Mouse (Mus musculus) gonadal fat pad, adult 2 months (tissue): Measurements from ENCODE around the gene Slc22a16. TPM values are rescaled to one million over a fixed set of nuclear protein-coding genes. Genes with fewer than 3 reads are reported as not detected.

Source experiments
- DNase-seq: peaks from one replicate; pipeline ENCODE4 v3.0.0-alpha.2; 2012; ENCODE audit warnings: low read depth
- polyA plus RNA-seq: library from polyadenylated mRNA; depleted of rRNA; stranded (reverse); fragments of >200 nt; gene quantifications from 2 replicates; pipeline ENCODE4 v1.2.3, GENCODE M21; 2012

Gene Slc22a16
- polyA plus RNA-seq, 1 experiment: 0.23 TPM

GRCm38 (mm10) chr10:40604706-40605394, 34.7 kb downstream of the Slc22a16 start:
- DNase-seq: no peak

GRCm38 (mm10) chr10:40617973-40618372, 47.8 kb downstream of the Slc22a16 start:
- DNase-seq: no peak

GRCm38 (mm10) chr10:40619760-40620159, 49.6 kb downstream of the Slc22a16 start:
- DNase-seq: no peak

DNA sequence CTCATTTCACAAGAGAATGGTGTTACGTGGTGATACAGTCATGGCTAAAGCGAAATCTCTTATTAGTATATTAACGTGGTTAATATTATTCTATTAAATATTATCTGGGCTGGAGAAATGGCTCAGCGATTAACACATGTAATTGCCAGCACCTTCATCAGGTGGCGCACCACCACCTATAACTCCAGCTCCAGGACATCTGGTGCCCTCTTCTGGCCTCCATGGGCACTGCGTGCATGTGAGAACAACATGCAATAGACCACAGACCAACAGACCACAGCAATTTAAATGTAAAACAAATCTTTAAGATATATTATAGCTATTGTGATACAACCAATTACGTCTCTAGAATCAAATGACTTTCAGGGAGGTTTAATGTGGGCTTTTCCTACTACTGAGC, 59.0 kb downstream of the Slc22a16 start:
- DNase-seq: no peak

DNA sequence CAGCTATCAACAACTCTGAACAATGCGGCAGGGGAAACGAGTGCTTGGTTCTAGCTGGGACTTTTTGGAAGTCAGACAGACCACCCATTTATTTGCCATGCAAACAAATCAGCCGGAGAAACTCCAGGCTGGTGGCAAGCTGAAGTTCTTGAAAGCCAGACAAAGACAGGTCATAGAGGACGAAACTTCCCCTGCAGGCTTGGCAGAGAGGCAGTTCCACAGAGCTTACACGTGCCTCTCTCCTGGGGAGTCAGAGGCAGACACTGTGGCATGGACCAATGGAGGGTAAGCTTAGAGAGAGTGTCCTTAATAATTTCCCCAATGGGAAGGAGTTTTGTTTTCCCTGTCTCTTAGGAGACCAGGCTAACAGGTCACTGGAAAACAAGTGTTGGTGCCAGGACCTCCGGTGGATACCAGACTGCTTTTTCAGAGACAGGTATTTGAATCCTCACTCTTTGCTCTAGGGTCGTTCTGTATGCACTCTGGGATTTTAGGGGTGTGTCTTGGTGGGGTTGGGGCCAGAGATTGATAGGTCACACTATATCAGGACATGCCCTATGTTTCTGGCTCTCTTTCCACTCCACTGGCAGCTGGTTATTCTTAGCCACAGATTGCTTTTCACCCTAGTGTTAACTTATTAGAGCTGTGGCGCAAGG, 59.6 kb downstream of the Slc22a16 start, which contains the start of gene Ddo:
TSS of gene Ddo (plus strand) at position 356 of the 656 bp plus-strand sequence.
- DNase-seq: no peak

GRCm38 (mm10) chr10:40630457-40630856, 60.3 kb downstream of the Slc22a16 start:
- no peak for DNase-seq

- DNase-seq: no peak
These were observed 60.8 kb downstream of the Slc22a16 start for GRCm38 (mm10) chr10:40630961-40631360.

- no peak for DNase-seq
These were observed 62.0 kb downstream of the Slc22a16 start for GRCm38 (mm10) chr10:40632087-40632486.

DNA sequence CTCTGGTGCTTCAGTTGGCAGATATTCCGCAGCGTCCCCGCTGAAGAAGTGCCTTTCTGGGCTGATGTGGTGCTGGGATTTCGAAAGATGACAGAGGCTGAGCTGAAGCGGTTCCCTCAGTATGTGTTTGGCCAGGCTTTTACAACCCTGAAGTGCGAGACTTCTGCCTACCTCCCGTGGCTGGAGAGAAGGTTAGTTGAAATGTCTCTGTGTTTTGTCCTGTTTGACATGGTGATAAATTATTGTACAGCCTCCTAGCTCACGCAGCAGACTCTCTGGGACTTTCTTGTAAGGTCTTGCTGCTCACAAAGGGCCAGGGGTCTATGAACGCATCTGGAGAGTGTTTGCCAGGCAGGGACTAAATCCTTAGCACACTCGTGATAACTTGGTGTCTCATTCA, 67.2 kb downstream of the Slc22a16 start:
- no peak for DNase-seq

- DNase-seq: no peak
These were observed 68.1 kb downstream of the Slc22a16 start for GRCm38 (mm10) chr10:40638276-40638675.

DNA sequence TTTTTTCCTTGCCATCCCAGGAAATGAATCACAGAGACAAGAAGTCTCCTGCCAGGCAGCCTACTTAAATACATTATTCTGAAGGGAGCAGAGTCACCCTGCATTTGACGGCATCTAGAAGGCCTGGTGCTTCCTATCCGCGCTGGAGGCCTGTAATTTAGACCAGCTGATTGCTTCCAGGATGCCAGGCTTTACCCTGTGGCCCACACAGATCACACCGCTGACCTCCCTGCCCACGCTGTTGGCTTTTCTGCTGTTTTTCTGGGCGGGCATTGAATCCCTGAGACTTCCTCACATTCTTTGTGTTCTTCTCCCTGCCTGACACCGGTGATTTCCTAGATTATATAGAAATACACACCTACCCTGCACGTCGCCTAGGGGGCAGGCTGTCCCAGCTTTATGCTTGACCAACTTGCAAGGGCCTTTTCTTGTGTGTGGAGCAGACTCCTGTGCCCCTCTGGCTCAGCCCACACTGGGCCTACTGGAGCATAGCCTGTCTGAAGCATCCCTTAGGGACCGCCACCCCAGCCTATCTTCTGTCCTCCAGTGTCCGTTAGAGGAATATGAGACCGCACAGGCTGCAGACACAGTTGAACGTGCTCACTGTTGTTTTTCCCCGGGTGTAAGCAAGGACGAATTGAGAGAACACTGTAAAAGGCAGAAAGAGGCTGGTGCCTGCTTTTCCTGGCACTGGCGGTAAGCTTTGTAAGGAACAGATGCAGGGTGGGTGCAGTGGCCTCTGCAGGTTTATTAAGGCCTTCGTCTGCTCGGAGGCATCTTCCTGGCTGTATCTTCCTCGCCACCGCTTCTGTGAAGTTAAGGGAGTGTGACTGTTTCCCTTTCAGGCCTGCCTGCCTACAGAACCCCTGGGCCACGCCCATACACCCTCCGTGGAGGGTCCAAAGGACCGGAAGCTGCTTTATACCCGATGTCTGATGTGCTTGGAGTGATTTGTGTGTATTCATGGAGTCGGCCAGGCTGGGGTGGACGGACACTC, 69.0 kb downstream of the Slc22a16 start:
- DNase-seq: no peak

- no peak for DNase-seq
These were observed 70.3 kb downstream of the Slc22a16 start for GRCm38 (mm10) chr10:40640406-40640805.

DNA sequence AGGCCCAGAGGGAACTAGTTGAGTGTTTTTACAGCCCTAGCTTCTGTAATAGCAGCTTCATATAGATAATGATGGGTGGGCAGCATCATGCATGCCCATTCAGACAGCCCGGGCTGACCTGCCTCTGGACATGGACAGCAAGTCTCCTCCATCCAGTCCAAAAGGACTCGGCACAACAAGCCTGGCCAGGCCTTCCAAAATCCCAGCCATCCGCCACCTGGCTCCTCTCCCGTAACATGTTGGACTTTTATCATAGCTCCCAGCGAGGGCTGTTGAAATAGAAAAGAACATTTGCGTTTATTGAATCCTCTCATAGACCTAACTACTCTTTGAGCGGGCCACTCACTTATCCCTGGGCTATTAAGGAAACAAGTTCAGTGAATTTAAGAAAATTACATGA, 71.8 kb downstream of the Slc22a16 start:
- no peak for DNase-seq

DNA sequence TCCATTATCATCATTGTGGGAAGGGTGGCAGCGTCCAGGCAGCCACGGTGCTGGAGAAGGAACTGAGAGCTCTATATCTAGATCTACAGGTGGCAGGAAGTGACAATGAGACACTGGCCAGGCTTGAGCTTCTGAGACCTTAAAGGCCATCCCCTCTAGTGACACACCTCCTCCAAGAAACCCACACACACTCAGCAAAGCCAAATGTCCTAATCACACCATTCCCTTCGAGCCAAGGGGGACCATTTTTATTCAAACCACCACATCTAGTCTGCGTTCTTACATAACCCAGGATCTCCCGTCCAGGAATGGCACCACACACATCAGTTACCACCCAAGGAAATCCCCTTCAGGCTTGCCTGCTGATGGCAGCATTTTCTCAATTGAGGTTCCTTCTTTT, 73.0 kb downstream of the Slc22a16 start:
- no peak for DNase-seq

GRCm38 (mm10) chr10:40644456-40644855, 74.3 kb downstream of the Slc22a16 start:
- DNase-seq: no peak

DNA sequence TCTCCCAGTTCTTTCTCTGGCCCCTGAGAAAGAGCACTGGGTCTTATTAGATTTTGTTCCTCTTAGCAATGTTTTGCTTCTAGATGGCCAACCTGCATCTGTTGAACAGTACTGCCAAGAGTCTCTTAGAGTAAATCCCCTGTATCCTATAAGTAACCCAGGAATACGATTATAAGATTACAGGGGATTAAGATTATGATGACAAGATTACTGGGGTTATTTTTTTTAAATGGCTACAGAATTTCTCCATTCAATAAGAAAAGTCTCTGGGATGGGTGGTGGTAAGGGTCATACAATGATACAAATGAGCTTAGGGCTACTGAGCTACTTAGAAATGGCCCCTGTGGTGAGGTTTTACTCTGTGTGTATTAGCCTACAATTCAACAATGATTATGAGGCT, 75.2 kb downstream of the Slc22a16 start:
- DNase-seq: no peak

DNA sequence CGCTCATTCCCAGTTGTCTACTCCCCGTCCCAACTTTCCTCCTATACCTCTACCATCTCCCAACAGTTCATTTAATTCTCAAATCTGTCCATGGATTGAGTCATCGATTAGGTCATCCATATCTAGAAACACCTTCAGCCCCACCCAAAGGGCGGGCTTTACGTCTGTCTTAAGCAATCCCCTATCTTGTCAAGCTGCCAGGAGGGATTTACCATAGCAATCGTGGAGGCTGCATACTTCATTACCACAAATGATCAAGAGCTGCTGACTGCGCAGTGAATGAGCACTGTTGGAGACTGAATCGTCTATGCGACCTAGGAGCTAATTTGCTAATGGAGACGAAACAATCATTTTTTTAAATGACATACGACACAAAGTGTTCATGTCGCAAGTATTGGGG, 78.6 kb downstream of the Slc22a16 start:
- DNase-seq: no peak

GRCm38 (mm10) chr10:40649634-40650033, 79.5 kb downstream of the Slc22a16 start:
- DNase-seq: no peak

DNA sequence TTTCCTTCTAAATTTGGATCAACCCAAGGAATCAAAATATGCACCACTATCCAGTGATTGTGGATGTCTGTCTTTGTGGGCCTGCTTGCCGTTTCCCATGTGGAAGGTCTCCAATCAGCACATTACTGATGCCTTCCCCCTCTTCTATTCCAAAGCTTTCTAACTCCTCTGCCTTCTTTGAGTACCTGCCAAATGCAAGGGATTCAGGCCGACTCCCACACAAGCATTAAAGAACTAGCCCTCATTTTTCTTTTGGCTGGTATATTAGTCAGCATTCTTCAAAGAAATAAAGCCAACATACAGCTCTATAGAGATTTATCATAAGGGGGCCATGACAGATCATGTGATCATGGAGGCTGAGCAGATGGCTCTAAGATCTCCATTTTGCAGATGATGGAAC, 81.5 kb downstream of the Slc22a16 start:
- DNase-seq: no peak
